Mouse (Mus musculus): ENCODE measurements around the gene Cirbp.
A peak's percentile ranks its signal among the peaks of the same experiment; 100 is the strongest.

Gene Cirbp

GRCm38 (mm10) chr10:80137626-80138552 lies 27.9 kb upstream of the Cirbp start:
- DNase-seq (ENCODE audit: low read depth): peak; percentile 77

DNA sequence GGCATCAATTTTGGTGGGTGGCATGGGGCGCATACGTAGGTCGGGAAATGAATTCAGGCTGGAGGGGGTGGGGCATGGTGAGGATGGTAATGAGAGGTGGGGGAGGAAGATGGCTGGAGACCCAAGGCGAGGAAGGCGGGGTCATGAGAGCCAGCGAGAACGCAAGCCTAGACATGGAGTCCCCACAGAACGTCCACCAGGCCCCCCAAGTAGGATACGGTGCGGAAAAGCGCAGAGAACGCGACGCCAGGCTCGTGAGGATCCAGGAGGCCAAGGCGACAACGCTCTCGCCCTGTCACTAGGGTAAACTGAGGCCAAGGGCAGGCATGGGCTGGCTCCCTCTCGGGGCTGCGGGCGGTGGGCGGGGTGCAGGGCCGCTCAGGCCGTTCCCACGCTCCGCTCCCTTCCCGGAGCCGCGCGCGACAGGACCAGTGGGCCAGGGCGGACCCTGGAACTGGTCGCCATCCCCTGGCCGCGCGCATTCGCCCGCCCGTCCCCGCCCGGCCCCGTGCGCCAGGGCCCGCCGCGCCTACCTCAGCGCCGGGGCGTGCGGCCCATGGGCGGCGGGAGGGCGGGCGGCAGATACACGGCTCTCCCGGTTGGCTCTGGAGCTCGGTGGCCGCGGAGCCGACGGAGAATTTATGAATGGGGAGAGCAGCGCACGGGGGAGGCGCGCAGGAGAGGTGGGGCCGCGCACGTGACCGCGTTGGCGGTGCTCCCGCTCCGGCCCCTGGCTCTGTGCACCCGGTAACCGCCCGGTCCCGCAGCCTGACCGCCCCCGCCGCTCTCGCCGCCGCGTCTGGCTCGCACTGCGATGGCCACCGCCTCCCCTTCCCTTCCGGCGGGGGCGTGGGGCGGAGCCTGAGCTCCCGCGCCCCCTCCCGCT lies 27.0 kb upstream of the Cirbp start, which contains the start of gene Atp5d:
TSS of gene Atp5d (plus strand) at position 80 of the 886 bp plus-strand sequence.
- peak; percentile 85 for DNase-seq (ENCODE audit: low read depth)

GRCm38 (mm10) chr10:80139439-80139775 lies 26.4 kb upstream of the Cirbp start:
- no peak for DNase-seq (ENCODE audit: low read depth)

- DNase-seq (ENCODE audit: low read depth): no peak
Observed at GRCm38 (mm10) chr10:80139975-80140665, 25.7 kb upstream of the Cirbp start.

- DNase-seq (ENCODE audit: low read depth): peak; percentile 59
Observed at GRCm38 (mm10) chr10:80140666-80141035, 25.1 kb upstream of the Cirbp start, which contains the start of gene Cbarp. Gene Cbarp (minus strand): TSS chr10:80140835.

- peak; percentile 98 for DNase-seq (ENCODE audit: low read depth)
Observed at GRCm38 (mm10) chr10:80141243-80141642, 24.5 kb upstream of the Cirbp start.

GRCm38 (mm10) chr10:80141786-80142529 lies 23.8 kb upstream of the Cirbp start:
- peak; percentile 97 for DNase-seq (ENCODE audit: low read depth)

- DNase-seq (ENCODE audit: low read depth): peak; percentile 74
Observed at GRCm38 (mm10) chr10:80142530-80142925, 23.3 kb upstream of the Cirbp start.

GRCm38 (mm10) chr10:80143664-80144063 lies 22.1 kb upstream of the Cirbp start:
- no peak for DNase-seq (ENCODE audit: low read depth)

DNA sequence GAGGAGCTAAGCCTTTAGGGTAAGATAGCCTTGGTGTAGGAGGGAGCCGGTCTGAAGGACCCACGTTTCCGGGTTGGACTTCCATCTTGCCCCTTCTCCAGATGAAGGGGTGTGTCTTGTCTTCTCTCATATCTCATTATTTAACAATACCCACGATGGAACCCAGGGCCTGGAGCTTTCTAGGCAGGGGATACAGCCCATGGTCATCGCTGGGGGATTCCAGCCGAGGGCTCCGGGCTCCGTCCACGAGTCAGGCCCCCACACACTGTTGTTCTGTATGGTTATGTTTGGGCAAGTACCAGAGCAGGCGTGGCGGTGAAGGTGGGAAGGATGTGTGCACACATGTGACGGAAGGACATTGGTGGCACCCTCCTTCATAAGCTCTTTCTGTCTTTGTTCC lies 21.6 kb upstream of the Cirbp start:
- DNase-seq (ENCODE audit: low read depth): peak; percentile 21

GRCm38 (mm10) chr10:80144864-80145838 lies 20.6 kb upstream of the Cirbp start:
- DNase-seq (ENCODE audit: low read depth): peak; percentile 87

GRCm38 (mm10) chr10:80145896-80146295 lies 19.9 kb upstream of the Cirbp start:
- DNase-seq (ENCODE audit: low read depth): peak; percentile 26

DNA sequence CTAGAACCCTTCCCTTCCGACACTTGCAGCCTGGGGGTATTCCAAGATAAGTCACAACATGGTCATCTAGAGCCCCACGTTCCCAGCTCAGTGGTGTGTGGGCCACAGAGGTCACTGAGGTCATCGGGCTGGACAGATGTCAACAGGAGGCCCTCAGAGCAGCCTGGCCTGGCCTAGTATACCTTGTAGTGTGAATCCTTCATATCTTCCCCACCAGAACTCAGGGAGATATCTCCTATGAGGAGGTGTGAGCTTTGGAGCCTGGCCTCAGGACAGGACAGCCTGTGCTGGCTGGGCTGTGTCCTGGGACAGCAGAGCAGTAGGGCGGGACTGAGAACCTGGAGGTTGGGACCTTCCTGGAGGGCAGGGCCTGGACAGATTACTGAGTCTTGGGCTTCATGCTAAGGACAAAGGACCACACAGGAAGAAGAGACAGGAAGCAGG lies 19.2 kb upstream of the Cirbp start:
- DNase-seq (ENCODE audit: low read depth): peak; percentile 36

DNA sequence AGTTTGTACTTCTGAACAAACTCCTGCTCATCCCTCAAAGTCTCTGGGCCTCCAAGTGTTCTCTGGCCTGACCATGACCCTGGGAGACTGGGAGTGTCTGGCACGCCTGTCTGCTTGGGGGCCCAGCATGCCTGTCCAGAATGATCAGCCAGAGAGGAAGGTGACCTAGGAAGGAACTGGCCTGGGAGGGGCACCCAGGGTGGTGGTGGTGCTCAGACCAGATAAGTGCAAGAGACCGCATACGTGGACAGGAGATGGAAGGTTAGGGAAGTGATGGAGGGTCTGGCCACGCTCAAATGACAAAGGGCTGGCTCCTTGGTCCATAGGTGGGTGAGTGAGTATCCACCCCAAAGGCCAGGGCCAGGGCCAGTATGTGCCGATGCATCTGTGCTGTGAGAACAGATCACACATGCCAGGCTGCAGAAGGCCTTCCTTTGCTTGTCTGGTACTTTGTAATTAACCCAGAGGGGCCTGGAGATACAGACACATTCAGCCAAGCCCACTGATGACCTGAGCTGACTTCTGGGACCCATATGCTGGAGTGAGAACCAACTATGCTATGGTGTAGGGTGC lies 18.6 kb upstream of the Cirbp start:
- no peak for DNase-seq (ENCODE audit: low read depth)

GRCm38 (mm10) chr10:80147719-80148601 lies 17.8 kb upstream of the Cirbp start, which contains the start of gene Midn:
Gene Midn (plus strand): TSS chr10:80148272.
- DNase-seq (ENCODE audit: low read depth): peak; percentile 84

GRCm38 (mm10) chr10:80148610-80149290 lies 17.0 kb upstream of the Cirbp start:
- DNase-seq (ENCODE audit: low read depth): peak; percentile 96

DNA sequence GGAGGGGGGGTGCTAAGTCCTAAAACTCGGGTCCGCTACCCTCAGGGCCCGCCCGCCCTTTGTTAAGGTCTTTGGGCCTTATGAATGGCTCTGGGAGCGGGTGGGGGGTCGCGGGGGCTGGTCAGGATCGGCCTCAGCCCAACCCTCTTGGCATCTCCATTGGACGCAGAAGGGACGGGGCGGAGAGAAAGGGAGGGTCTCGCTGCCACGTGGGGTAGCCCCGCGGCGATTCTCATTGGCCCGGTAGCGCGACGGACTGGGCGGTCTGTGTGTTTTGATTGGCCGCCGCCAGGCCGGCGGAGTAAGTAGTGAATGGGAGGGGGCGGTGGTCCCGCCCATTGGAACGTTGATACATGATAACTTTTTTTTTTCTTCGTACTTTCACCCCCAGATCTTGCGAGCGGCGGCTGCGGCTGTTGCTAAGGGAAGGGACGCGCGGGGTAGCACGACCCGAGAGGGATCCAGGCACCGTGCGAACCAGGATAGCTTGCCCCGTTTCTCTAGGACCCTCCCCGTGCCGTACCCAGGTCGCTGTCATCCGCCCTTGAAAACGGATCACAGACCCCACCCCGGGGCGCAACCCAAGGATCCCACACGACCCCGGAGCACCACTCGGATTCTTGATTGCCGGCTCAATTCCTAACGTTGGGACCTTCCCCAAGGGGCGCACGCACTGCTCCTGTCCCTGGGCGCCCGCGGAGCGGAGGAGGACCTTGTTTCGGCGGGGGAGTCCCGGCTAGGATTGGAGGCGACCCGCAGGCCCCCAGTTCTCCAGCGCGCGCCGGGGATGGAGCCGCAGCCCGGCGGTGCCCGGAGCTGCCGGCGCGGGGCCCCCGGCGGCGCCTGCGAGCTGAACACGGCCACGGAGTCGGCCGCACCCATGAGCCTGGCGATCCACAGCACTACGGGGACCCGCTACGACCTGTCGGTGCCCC lies 16.2 kb upstream of the Cirbp start:
- peak; percentile 98 for DNase-seq (ENCODE audit: low read depth)
